Comparison of ENCODE assay signal across 17 mouse cellular contexts in genomic region chr6:24954126-24954525, GRCm38 (mm10). TPM values are rescaled to one million over a fixed set of nuclear protein-coding genes. Genes with fewer than 3 reads are reported as not detected.
DNase-seq lines count a peak whose midpoint lies in the region; ATAC-seq and TF ChIP-seq lines count a peak whose summit lies in the region.
"Had no signal": no experiment of that assay in that cellular context is flagged by ENCODE, and none has a peak within 500 bp of the region (broad histone marks: within the 10 kb centered on the region; RNA-seq: fewer than 3 reads in every experiment).

No protein-coding gene starts in this region.

- no peak overlapping the region for H3K9ac ChIP-seq in hindbrain, postnatal 0 days (replicated peaks; ENCODE audit: low read length)
- no peak overlapping the region for H3K9ac ChIP-seq in kidney, postnatal 0 days (ENCODE audit: low read depth, low read length)
- H3K9ac ChIP-seq in midbrain, postnatal 0 days (replicated peaks; ENCODE audit: low read length, poor library complexity, severe bottlenecking): no peak overlapping the region
- H3K9ac ChIP-seq: liver, embryonic 13.5 days; lung, embryonic 15.5 days had no signal

- DNase-seq in kidney, adult 18-20 months: peak; percentile 35
- no peak for DNase-seq in kidney, postnatal 10 days
- no peak for DNase-seq in hindbrain, postnatal 0 days (ENCODE audit: low spot score)
- DNase-seq in kidney, postnatal 0 days (ENCODE audit: low spot score): peak; percentile 3
- no peak for DNase-seq in midbrain, postnatal 0 days (ENCODE audit: low spot score)
- no peak for DNase-seq in lung, postnatal 25 days (ENCODE audit: low spot score)
- no peak for DNase-seq in adrenal gland, postnatal 10 days
- DNase-seq: adrenal gland, postnatal 25 days; B cell, adult 2 months; cerebellum, adult 2 months; embryo, embryonic 11 days; liver, embryonic 13.5 days had no signal

- no peak overlapping the region for H3K27ac ChIP-seq in hindbrain, postnatal 0 days
- H3K27ac ChIP-seq in kidney, postnatal 0 days: no peak overlapping the region; the same call in 1 of the 2 replicates
- H3K27ac ChIP-seq in midbrain, postnatal 0 days (ENCODE audit: low read depth, low read length): no peak overlapping the region
- H3K27ac ChIP-seq: embryonic facial prominence, embryonic 15.5 days; limb, embryonic 12.5 days; liver, embryonic 13.5 days; lung, embryonic 15.5 days had no signal

- H3K27me3 ChIP-seq in hindbrain, postnatal 0 days (ENCODE audit: insufficient read depth, low read length): no peaks in the 10 kb centered on the region
- no peaks in the 10 kb centered on the region for H3K27me3 ChIP-seq in kidney, postnatal 0 days (ENCODE audit: insufficient read depth, low read length)
- H3K27me3 ChIP-seq in midbrain, postnatal 0 days (ENCODE audit: insufficient read depth, low read length): no peaks in the 10 kb centered on the region

- TF ChIP-seq CTCF in hindbrain, postnatal 0 days (IDR thresholded peaks at IDR 0.05; ENCODE audit: low read depth): no peak
- no peak for TF ChIP-seq CTCF in kidney, postnatal 0 days (IDR thresholded peaks at IDR 0.05; ENCODE audit: low read depth)
- TF ChIP-seq CTCF in midbrain, postnatal 0 days (IDR thresholded peaks at IDR 0.05): no peak

- H3K36me3 ChIP-seq in hindbrain, postnatal 0 days (ENCODE audit: insufficient read depth, low read length): no peaks in the 10 kb centered on the region
- no peaks in the 10 kb centered on the region for H3K36me3 ChIP-seq in kidney, postnatal 0 days (ENCODE audit: insufficient read depth, low read length)
- no peaks in the 10 kb centered on the region for H3K36me3 ChIP-seq in midbrain, postnatal 0 days (ENCODE audit: insufficient read depth, low read length)
- H3K36me3 ChIP-seq: embryonic facial prominence, embryonic 15.5 days; limb, embryonic 12.5 days; liver, embryonic 13.5 days; lung, embryonic 15.5 days had no signal

- H3K4me1 ChIP-seq in hindbrain, postnatal 0 days (ENCODE audit: insufficient read depth, low read length): 0 out of 2 replicates have a peak, but pooled peaks cover 5% of the 10 kb centered on the region
- 0 out of 2 replicates have a peak, but pooled peaks cover 11% of the 10 kb centered on the region for H3K4me1 ChIP-seq in kidney, postnatal 0 days (replicated peaks; ENCODE audit: insufficient read depth, low read length)
- H3K4me1 ChIP-seq in midbrain, postnatal 0 days (ENCODE audit: insufficient read depth, low read length): no peaks in the 10 kb centered on the region; the same call in 1 of the 2 replicates
- H3K4me1 ChIP-seq: limb, embryonic 12.5 days had no signal

- H3K4me3 ChIP-seq in hindbrain, postnatal 0 days (ENCODE audit: low read length): peak overlapping the region; percentile 67
- peak overlapping the region; percentile 59; the same call in 1 of the 2 replicates for H3K4me3 ChIP-seq in kidney, postnatal 0 days (replicated peaks; ENCODE audit: low read depth, low read length)
- peak overlapping the region; percentile 71; the same call in 1 of the 2 replicates for H3K4me3 ChIP-seq in midbrain, postnatal 0 days (ENCODE audit: low read depth, low read length)

- 76% methylated on average over 5 of the region's 5 CpGs for WGBS in hindbrain, postnatal 0 days
- WGBS in kidney, postnatal 0 days: 34% methylated on average over 5 of the region's 5 CpGs
- WGBS in midbrain, postnatal 0 days: 83% methylated on average over 5 of the region's 5 CpGs

- no peak for ATAC-seq in hindbrain, postnatal 0 days
- no peak for ATAC-seq in kidney, postnatal 0 days (replicated peaks; ENCODE audit: low FRiP score, low read depth)
- ATAC-seq in midbrain, postnatal 0 days (ENCODE audit: low FRiP score): no peak
- ATAC-seq: inflammation-experienced regulatory T-cells, adult 6 months had no signal

- H3K9me3 ChIP-seq in hindbrain, postnatal 0 days (ENCODE audit: low read length): no peaks in the 10 kb centered on the region
- no peaks in the 10 kb centered on the region for H3K9me3 ChIP-seq in kidney, postnatal 0 days (replicated peaks; ENCODE audit: low read length)
- no peaks in the 10 kb centered on the region for H3K9me3 ChIP-seq in midbrain, postnatal 0 days (ENCODE audit: low read length)
- H3K9me3 ChIP-seq: embryonic facial prominence, embryonic 15.5 days; limb, embryonic 12.5 days; liver, embryonic 13.5 days; lung, embryonic 15.5 days had no signal

- peak overlapping the region; percentile 86 for H3K4me2 ChIP-seq in hindbrain, postnatal 0 days (ENCODE audit: low read depth, low read length)
- peak overlapping the region; percentile 70 for H3K4me2 ChIP-seq in kidney, postnatal 0 days (ENCODE audit: low read length)
- peak overlapping the region; percentile 84 for H3K4me2 ChIP-seq in midbrain, postnatal 0 days (ENCODE audit: low read depth, low read length, poor library complexity, severe bottlenecking)

RNA-seq across cellular contexts. Expression of gene Tmem229a, which starts 2.0 kb away (rescaled TPM):
- 25.2 and 30.6 TPM in 2 replicates for total RNA-seq in hindbrain, postnatal 0 days (2014; rRNA removed)
- polyA plus RNA-seq in hindbrain, postnatal 0 days (2015; fragmentation: Nextera tagmentation; extraction: Ambion mirVana): 7.4 and 8.3 TPM in 2 replicates
- polyA plus RNA-seq in kidney, postnatal 0 days (2015; fragmentation: Nextera tagmentation; extraction: Ambion mirVana): 17.3 and 20.8 TPM in 2 replicates
- total RNA-seq in midbrain, postnatal 0 days (2014; rRNA removed): 20.8 and 21.1 TPM in 2 replicates
- polyA plus RNA-seq in midbrain, postnatal 0 days (2015; fragmentation: Nextera tagmentation; extraction: Ambion mirVana): 5.1 and 5.7 TPM in 2 replicates
- total RNA-seq in adrenal gland, postnatal 10 days (2021): under 1 TPM; 0.57 to 0.58 TPM
- polyA plus RNA-seq: heart, postnatal 0 days had no signal

Comparison
In these comparisons a context has a peak if more than half of its experiments do, and no peak if none do; other contexts are left out.
1. DNase-seq: peak in kidney, adult 18-20 months (single experiment) and kidney, postnatal 0 days (single experiment); none in kidney, postnatal 10 days (single experiment), hindbrain, postnatal 0 days (single experiment), midbrain, postnatal 0 days (single experiment), lung, postnatal 25 days (single experiment) and adrenal gland, postnatal 10 days (single experiment).
2. RNA of gene Tmem229a, which starts 2.0 kb away (total RNA-seq): 25.2 to 30.6 TPM in hindbrain, postnatal 0 days and 20.8 to 21.1 TPM in midbrain, postnatal 0 days; 0.57 to 0.58 TPM in adrenal gland, postnatal 10 days; every median in the first group is over 10 times any median in the second.
3. Peak in every context shown above with its lines, with median percentiles within 50 percentile points of each other: H3K4me2 ChIP-seq and H3K4me3 ChIP-seq.